Mouse (Mus musculus) liver, embryonic 14.5 days (tissue): ENCODE measurements around the gene Vapa. TPM values are rescaled to one million over a fixed set of nuclear protein-coding genes. Genes with fewer than 3 reads are reported as not detected.

ENCODE experiments used
- ATAC-seq: fragments of 200-750 bp; cut with Nextera tagmentation; 2 replicates; pipeline ENCODE4 v1.8.0; 2017; ENCODE audit warnings: moderate number of reproducible peaks, mild to moderate bottlenecking, moderate library complexity; ENCODE audit not compliant: insufficient read depth
- DNase-seq, 3 experiments: peaks; one replicate each; pipeline ENCODE4 v3.0.0-alpha.2; 2012 to 2013; ENCODE audit warnings: low read depth in 3 of 3, low spot score in 3 of 3
- H3K27ac ChIP-seq: fragments of 300-500 bp; sonication (generic); 2 replicates; pipeline ENCODE4 v1.5.1; 2014; ENCODE audit warnings: moderate library complexity, mild to moderate bottlenecking, control low read depth, inconsistent platforms
- H3K27me3 ChIP-seq: fragments of 300-500 bp; sonication (generic); 2 replicates; pipeline ENCODE4 v1.6.1; 2014; ENCODE audit warnings: mild to moderate bottlenecking, low read length, moderate library complexity; ENCODE audit not compliant: control insufficient read depth, insufficient read depth
- H3K36me3 ChIP-seq: fragments of 300-500 bp; sonication (generic); replicated peaks from 2 replicates; pipeline ENCODE4 v1.6.1; 2014; ENCODE audit warnings: low read depth; ENCODE audit not compliant: control insufficient read depth, insufficient read depth
- H3K4me1 ChIP-seq, 2 experiments: fragments of 200-500 bp in 1 of 2; fragments of 300-500 bp in 1 of 2; sonication (generic) in 1 of 2; replicated peaks; 2 replicates each; pipeline ENCODE4 v1.6.1; 2012 to 2014; ENCODE audit warnings: antibody characterized with exemption in 1 of 2, inconsistent platforms in 1 of 2, low read length in 1 of 2; ENCODE audit not compliant: control insufficient read depth in 2 of 2, insufficient read depth in 2 of 2
- H3K4me2 ChIP-seq: fragments of 300-500 bp; sonication (generic); 2 replicates; pipeline ENCODE4 v1.6.1; 2014; ENCODE audit warnings: low read depth, mild to moderate bottlenecking, control low read depth, moderate library complexity
- H3K4me3 ChIP-seq, 2 experiments: fragments of 200-500 bp in 1 of 2; fragments of 300-500 bp in 1 of 2; sonication (generic) in 1 of 2; 2 replicates each; pipeline ENCODE4 v1.5.1; 2012 to 2014; ENCODE audit warnings: low read depth in 2 of 2, low read length in 2 of 2, mild to moderate bottlenecking in 2 of 2, control low read depth in 1 of 2, inconsistent platforms in 1 of 2, moderate library complexity in 1 of 2; ENCODE audit not compliant: insufficient read depth in 1 of 2
- H3K9ac ChIP-seq: fragments of 300-500 bp; sonication (generic); replicated peaks from 2 replicates; pipeline ENCODE4 v1.6.1; 2014; ENCODE audit warnings: mild to moderate bottlenecking, control low read depth, moderate library complexity
- H3K9me3 ChIP-seq: fragments of 300-500 bp; sonication (generic); 2 replicates; pipeline ENCODE4 v1.6.1; 2016; ENCODE audit warnings: low read length, mixed read lengths; ENCODE audit not compliant: control insufficient read depth
- CTCF ChIP-seq: IDR thresholded peaks from 2 replicates; pipeline ENCODE4 v1.5.1; 2016; ENCODE audit warnings: antibody characterized with exemption, low read depth, control low read depth
- EP300 ChIP-seq: IDR thresholded peaks from 2 replicates; pipeline ENCODE4 v1.6.1; 2016; ENCODE audit warnings: antibody characterized with exemption, low read depth
- WGBS: fragments of 180-500 bp; shearing (Covaris S2); extraction: QIAGEN DNeasy Blood & Tissue Kit; methylation state at CpG from one replicate; pipeline ENCODE4 v1.1.7; 2014; ENCODE audit not compliant: insufficient replicate concordance; 5-methylcytosine and 5-hydroxymethylcytosine counted together
- polyA plus RNA-seq, 2 experiments: library from polyadenylated mRNA; depleted of rRNA in 1 of 2; stranded (reverse) in 1 of 2; unstranded in 1 of 2; fragments of >200 nt; fragmentation: Nextera tagmentation in 1 of 2; extraction: Ambion mirVana in 1 of 2; gene quantifications; 2 replicates each; pipeline versions ENCODE4 v1.2.1 to v1.2.3; 2012 to 2014

The Vapa gene
- polyA plus RNA-seq, 2 experiments, result 17.1 to 62.9 TPM

- 5% methylated on average over 9 of the region's 9 CpGs for WGBS
- Histone ChIP-seq H3K4me2 (peak overlapping the region; percentile 89), H3K36me3 (no peaks in the 10 kb centered on the region; the same call in 1 of the 2 replicates), H3K27me3 (no peaks in the 10 kb centered on the region), H3K9ac (peak overlapping the region; percentile 84), H3K4me1 (peaks cover 8 to 13% of the 10 kb centered on the region in 2 experiments), H3K4me3 (peak overlapping the region; percentile 69 to 85), H3K27ac (peak overlapping the region; percentile 82), H3K9me3 (no peaks in the 10 kb centered on the region)
- DNase-seq (no peak), ATAC-seq (no peak)
- TF ChIP-seq EP300 (no peak), CTCF (no peak)
Measured at GRCm38 (mm10) chr17:65614431-65614830, 1.1 kb upstream of the Vapa start.

DNA sequence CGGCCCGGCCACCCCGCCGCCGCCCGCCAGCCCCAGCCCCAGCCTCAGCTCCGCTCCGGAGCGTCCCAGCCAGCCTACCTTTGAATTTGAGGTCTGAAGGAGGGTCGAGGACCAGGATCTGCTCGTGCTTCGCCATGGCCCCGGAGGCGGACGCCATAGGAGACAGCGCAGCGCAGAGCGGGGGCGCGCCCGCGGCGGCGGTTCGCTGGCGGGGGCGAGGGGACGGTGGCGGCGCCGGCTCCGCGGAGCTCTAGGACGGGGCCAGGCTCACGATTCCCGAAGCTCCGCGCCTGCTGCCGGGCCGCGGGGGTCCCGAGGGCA, 253 bp downstream of the Vapa start:
- TF ChIP-seq EP300, result no peak
- no peaks in the 10 kb centered on the region for H3K9me3 ChIP-seq
- H3K27ac ChIP-seq, result peak overlapping the region; percentile 67
- ATAC-seq (peak; percentile 68), DNase-seq (no peak)
- peaks cover 18 to 24% of the 10 kb centered on the region in 2 experiments for H3K4me1 ChIP-seq
- H3K4me2 ChIP-seq, result peak overlapping the region; percentile 85
- no peaks in the 10 kb centered on the region; the same call in 1 of the 2 replicates for H3K36me3 ChIP-seq
- 0% methylated on average over 33 of the region's 42 CpGs for WGBS
- peak overlapping the region; percentile 89 for H3K9ac ChIP-seq
- H3K27me3 ChIP-seq, result no peaks in the 10 kb centered on the region
- peak overlapping the region; percentile 69 to 97 for H3K4me3 ChIP-seq

DNA sequence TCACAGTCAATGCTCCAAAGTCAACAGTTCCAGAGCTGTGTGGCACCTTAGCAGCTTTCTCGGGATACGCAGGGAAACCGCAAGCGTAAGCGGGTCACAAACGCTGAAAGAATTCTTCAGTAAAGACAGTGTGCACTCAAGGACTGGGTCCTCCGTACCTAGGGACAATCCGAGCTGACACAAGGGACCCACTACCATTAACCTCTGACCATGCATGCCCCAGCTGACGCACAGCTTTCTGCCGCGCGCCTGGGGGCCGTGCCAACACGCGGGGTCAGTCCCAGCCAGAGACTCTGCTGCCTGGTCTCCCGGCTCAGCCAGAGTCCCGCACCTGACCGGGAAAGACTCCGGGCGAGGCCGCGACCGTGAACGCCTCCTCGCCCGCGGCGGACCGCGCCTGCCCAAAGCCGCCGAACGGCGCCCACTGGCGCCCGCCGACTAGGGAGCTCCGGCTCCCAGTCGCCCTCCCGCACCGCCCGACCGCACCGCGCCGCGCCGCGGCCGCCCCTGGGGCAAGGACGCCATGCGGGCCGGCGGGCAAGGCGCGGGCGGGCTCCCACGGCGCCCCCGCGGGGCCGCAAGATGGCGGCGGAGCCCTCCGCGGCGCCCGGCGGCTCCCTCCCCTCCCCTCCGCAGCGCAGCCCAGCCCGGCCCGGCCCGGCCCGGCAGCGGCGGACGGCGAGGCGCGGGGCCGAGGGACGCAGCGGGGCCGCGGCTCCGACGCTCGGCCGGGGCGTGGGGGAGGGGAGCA, 789 bp downstream of the Vapa start:
- WGBS, result under 1% methylated on average over 42 of the region's 91 CpGs
- ATAC-seq, result peak; percentile 55
- peak overlapping the region; percentile 67 for H3K27ac ChIP-seq

DNA sequence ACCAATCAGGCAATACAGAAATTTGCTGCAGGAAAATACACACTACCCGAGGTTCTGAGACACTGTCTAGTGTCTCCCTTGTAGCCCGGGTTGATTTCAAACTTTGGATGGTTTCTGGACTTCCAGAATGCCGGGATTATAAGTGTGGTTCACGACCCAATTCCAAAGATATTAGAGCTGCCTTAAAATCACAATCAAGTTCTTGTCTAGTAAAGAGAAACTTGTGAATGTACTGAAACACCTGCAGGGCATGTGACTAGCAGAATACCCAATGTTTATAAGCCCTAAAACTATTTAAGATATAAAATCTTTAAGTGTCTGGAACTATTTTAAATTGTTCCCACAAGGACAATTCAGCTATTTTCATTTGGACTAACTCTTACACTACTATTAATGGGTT, 1.6 kb downstream of the Vapa start:
- Histone ChIP-seq H3K27ac (no peak overlapping the region), H3K4me1 (peaks cover 31 to 38% of the 10 kb centered on the region in 2 experiments), H3K9ac (peak overlapping the region; percentile 89), H3K36me3 (no peaks in the 10 kb centered on the region; the same call in 1 of the 2 replicates), H3K4me2 (peak overlapping the region; percentile 85), H3K9me3 (no peaks in the 10 kb centered on the region), H3K27me3 (no peaks in the 10 kb centered on the region), H3K4me3 (peak overlapping the region; percentile 69 to 97; a peak in 3 of 4 replicates)
- DNase-seq (no peak), ATAC-seq (no peak)
- 7% methylated on average over 4 of the region's 4 CpGs for WGBS
- TF ChIP-seq CTCF, result no peak
- TF ChIP-seq EP300, result no peak

More for the DNA sequence above, 789 bp downstream of the Vapa start:
- Histone ChIP-seq H3K27me3 (no peaks in the 10 kb centered on the region), H3K4me3 (peak overlapping the region; percentile 69 to 97), H3K4me2 (peak overlapping the region; percentile 85), H3K9me3 (no peaks in the 10 kb centered on the region), H3K9ac (peak overlapping the region; percentile 89), H3K4me1 (peaks cover 23 to 30% of the 10 kb centered on the region in 2 experiments), H3K36me3 (no peaks in the 10 kb centered on the region; the same call in 1 of the 2 replicates)
- TF ChIP-seq EP300 (no peak), CTCF (no peak)
- no peak for DNase-seq

DNA sequence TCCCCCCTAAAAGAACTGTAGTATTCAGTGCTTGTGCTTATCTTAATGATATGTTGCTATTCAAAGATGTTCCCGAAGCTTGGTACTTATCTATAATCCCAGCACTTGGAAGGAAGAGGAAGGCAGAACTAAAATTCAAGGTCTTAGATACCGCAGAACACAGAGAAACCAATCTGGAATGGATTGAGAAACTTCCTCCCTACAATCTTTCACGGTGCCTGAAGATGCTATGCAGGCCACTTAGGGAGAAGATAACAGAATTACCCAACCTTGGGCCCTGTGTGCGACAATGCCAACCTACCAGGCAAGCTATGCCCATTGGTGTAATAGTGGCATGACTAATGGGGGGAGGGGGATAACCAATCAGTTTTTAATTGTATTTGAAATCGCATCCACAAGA, 4.6 kb downstream of the Vapa start:
- WGBS, result 15% methylated on average over 5 of the region's 5 CpGs
- Histone ChIP-seq H3K4me2 (peak overlapping the region; percentile 27; the same call in 1 of the 2 replicates), H3K4me1 (peaks cover 54 to 64% of the 10 kb centered on the region in 2 experiments), H3K4me3 (no peak overlapping the region), H3K27ac (no peak overlapping the region), H3K36me3 (no peaks in the 10 kb centered on the region; the same call in 1 of the 2 replicates), H3K27me3 (no peaks in the 10 kb centered on the region), H3K9me3 (no peaks in the 10 kb centered on the region), H3K9ac (no peak overlapping the region)
- ATAC-seq (no peak), DNase-seq (no peak)
- TF ChIP-seq CTCF, result no peak
- TF ChIP-seq EP300, result no peak
